Mouse (Mus musculus): Measurements from ENCODE around the gene Tomt.

- TF ChIP-seq POLR2A (IDR thresholded peaks at IDR 0.05; ENCODE audit: low read depth, low read length): no peak
- TF ChIP-seq CTCF (IDR thresholded peaks at IDR 0.05; ENCODE audit: extremely low read depth, insufficient read depth, insufficient read length, insufficient replicate concordance): no peak
These were observed 3.3 kb downstream of the Tomt start for GRCm38 (mm10) chr7:101902846-101903245.

Data from spleen, adult 2 months (tissue).